Mouse (Mus musculus) lung, embryonic 14.5 days (tissue): ENCODE measurements at regions not wholly inside any gene's neighbourhood (a gene's known extent, or its start where the extent isn't known, plus 50 kb on each side); places are given as distances from the start of the nearest gene placed in this dataset.

Source experiments
- ATAC-seq: fragments of 200-750 bp; cut with Nextera tagmentation; 2 replicates; pipeline ENCODE4 v1.8.0; 2017; ENCODE audit warnings: mild to moderate bottlenecking, moderate TSS enrichment, moderate library complexity; ENCODE audit not compliant: insufficient read depth
- DNase-seq: peaks from one replicate; pipeline ENCODE4 v3.0.0-alpha.2; 2015
- H3K27ac ChIP-seq: fragments of 300-500 bp; sonication (generic); 2 replicates; pipeline ENCODE4 v1.5.1; 2014; ENCODE audit warnings: low read depth, mild to moderate bottlenecking, moderate library complexity
- H3K27me3 ChIP-seq: fragments of 300-500 bp; sonication (generic); 2 replicates; pipeline ENCODE4 v1.6.1; 2014; ENCODE audit warnings: low read length, control low read depth; ENCODE audit not compliant: insufficient read depth
- H3K36me3 ChIP-seq: fragments of 300-500 bp; sonication (generic); 2 replicates; pipeline ENCODE4 v1.6.1; 2014; ENCODE audit warnings: control low read depth; ENCODE audit not compliant: insufficient read depth
- H3K4me1 ChIP-seq: fragments of 300-500 bp; sonication (generic); 2 replicates; pipeline ENCODE4 v1.6.1; 2014; ENCODE audit warnings: antibody characterized with exemption, control low read depth; ENCODE audit not compliant: insufficient read depth
- H3K4me2 ChIP-seq: fragments of 300-500 bp; sonication (generic); 2 replicates; pipeline ENCODE4 v1.6.1; 2014; ENCODE audit warnings: mild to moderate bottlenecking
- H3K4me3 ChIP-seq: fragments of 300-500 bp; sonication (generic); 2 replicates; pipeline ENCODE4 v1.5.1; 2014; ENCODE audit warnings: low read depth, low read length
- H3K9ac ChIP-seq: fragments of 300-500 bp; sonication (generic); 2 replicates; pipeline ENCODE4 v1.6.1; 2014
- H3K9me3 ChIP-seq: fragments of 300-500 bp; sonication (generic); 2 replicates; pipeline ENCODE4 v1.6.1; 2016; ENCODE audit warnings: low read depth, low read length, control low read depth
- CTCF ChIP-seq: IDR thresholded peaks from 2 replicates; pipeline ENCODE4 v1.5.1; 2016; ENCODE audit warnings: antibody characterized with exemption, low read depth
- WGBS: fragments of 180-500 bp; shearing (Covaris S2); extraction: QIAGEN DNeasy Blood & Tissue Kit; methylation state at CpG from one replicate; pipeline ENCODE4 v1.1.7; 2014; 5-methylcytosine and 5-hydroxymethylcytosine counted together

GRCm38 (mm10) chr12:106468173-106468860 lies 458.3 kb downstream of the Vrk1 start:
- no peak for TF ChIP-seq CTCF
- no peaks in the 10 kb centered on the region for H3K27me3 ChIP-seq
- no peak for ATAC-seq
- H3K9me3 ChIP-seq = no peaks in the 10 kb centered on the region
- no peaks in the 10 kb centered on the region for H3K36me3 ChIP-seq
- no peak overlapping the region for H3K4me3 ChIP-seq
- no peak overlapping the region for H3K9ac ChIP-seq
- no peak overlapping the region for H3K27ac ChIP-seq
- WGBS = 57% methylated on average over 18 of the region's 18 CpGs
- no peak overlapping the region for H3K4me2 ChIP-seq
- H3K4me1 ChIP-seq = no peaks in the 10 kb centered on the region
- DNase-seq = no peak

GRCm38 (mm10) chr12:106474501-106475165 lies 464.6 kb downstream of the Vrk1 start:
- WGBS = 12% methylated on average over 24 of the region's 24 CpGs
- no peak overlapping the region for H3K4me2 ChIP-seq
- no peak for DNase-seq

GRCm38 (mm10) chr12:106475486-106476050 lies 465.5 kb downstream of the Vrk1 start:
- DNase-seq (no peak), ATAC-seq (no peak)
- no peaks in the 10 kb centered on the region for H3K36me3 ChIP-seq
- no peaks in the 10 kb centered on the region for H3K9me3 ChIP-seq
- no peak overlapping the region for H3K4me3 ChIP-seq
- H3K4me2 ChIP-seq = no peak overlapping the region
- TF ChIP-seq CTCF = no peak
- H3K4me1 ChIP-seq = no peaks in the 10 kb centered on the region
- peaks cover 46% of the 10 kb centered on the region for H3K27me3 ChIP-seq
- no peak overlapping the region for H3K9ac ChIP-seq
- H3K27ac ChIP-seq = no peak overlapping the region
- WGBS = 47% methylated on average over 8 of the region's 8 CpGs

More at GRCm38 (mm10) chr12:106474501-106475165, 464.6 kb downstream of the Vrk1 start:
- ATAC-seq = no peak
- no peak overlapping the region for H3K9ac ChIP-seq
- TF ChIP-seq CTCF = peak; percentile 21; the same call in 1 of the 2 replicates
- H3K9me3 ChIP-seq = no peaks in the 10 kb centered on the region
- no peaks in the 10 kb centered on the region for H3K4me1 ChIP-seq
- no peak overlapping the region for H3K27ac ChIP-seq
- no peaks in the 10 kb centered on the region for H3K36me3 ChIP-seq
- no peak overlapping the region for H3K4me3 ChIP-seq
- peaks cover 36% of the 10 kb centered on the region for H3K27me3 ChIP-seq

- Histone ChIP-seq H3K9ac (no peak overlapping the region), H3K27me3 (peaks cover 61% of the 10 kb centered on the region), H3K36me3 (no peaks in the 10 kb centered on the region), H3K4me3 (no peak overlapping the region), H3K4me1 (no peaks in the 10 kb centered on the region), H3K27ac (no peak overlapping the region), H3K4me2 (no peak overlapping the region), H3K9me3 (no peaks in the 10 kb centered on the region)
- TF ChIP-seq CTCF = no peak
- peak; percentile 39 for DNase-seq
- 25% methylated on average over 8 of the region's 8 CpGs for WGBS
- no peak for ATAC-seq
These were observed 467.1 kb downstream of the Vrk1 start for GRCm38 (mm10) chr12:106477040-106477665.

DNA sequence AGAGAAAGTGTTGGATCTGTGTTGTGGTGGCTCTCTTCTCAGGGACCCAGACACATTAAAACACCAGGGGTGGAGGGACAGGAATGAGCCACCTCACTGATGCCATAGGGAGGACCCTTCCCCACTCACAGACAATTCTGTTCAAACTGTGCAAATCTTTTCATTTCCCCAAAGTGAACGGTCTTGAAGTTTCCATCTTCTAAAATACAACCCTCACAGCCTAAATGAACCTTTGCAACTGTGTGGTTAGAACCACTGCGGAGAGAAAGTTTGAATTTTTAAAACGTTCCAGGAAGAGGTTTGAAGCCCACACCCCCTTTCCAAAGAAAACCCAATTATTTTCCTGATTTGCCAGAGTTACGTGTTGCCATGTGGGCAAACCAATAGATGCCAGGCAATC lies 467.7 kb downstream of the Vrk1 start:
- peaks cover 64% of the 10 kb centered on the region for H3K27me3 ChIP-seq
- 34% methylated on average over 4 of the region's 4 CpGs for WGBS
- ATAC-seq = no peak
- H3K9ac ChIP-seq = no peak overlapping the region
- no peak for TF ChIP-seq CTCF
- no peaks in the 10 kb centered on the region for H3K9me3 ChIP-seq
- H3K4me3 ChIP-seq = no peak overlapping the region
- no peaks in the 10 kb centered on the region for H3K36me3 ChIP-seq
- H3K27ac ChIP-seq = no peak overlapping the region
- H3K4me2 ChIP-seq = no peak overlapping the region
- DNase-seq = no peak
- no peaks in the 10 kb centered on the region; the same call in 1 of the 2 replicates for H3K4me1 ChIP-seq

- H3K9me3 ChIP-seq = no peaks in the 10 kb centered on the region
These were observed 468.4 kb downstream of the Vrk1 start for GRCm38 (mm10) chr12:106478381-106478781.

More at GRCm38 (mm10) chr12:106478381-106478781, 468.4 kb downstream of the Vrk1 start:
- Histone ChIP-seq H3K4me2 (no peak overlapping the region; the same call in 1 of the 2 replicates), H3K4me3 (no peak overlapping the region), H3K4me1 (no peaks in the 10 kb centered on the region; the same call in 1 of the 2 replicates), H3K9ac (no peak overlapping the region), H3K27me3 (peaks cover 64% of the 10 kb centered on the region), H3K36me3 (no peaks in the 10 kb centered on the region), H3K27ac (no peak overlapping the region)
- TF ChIP-seq CTCF = no peak
- DNase-seq = no peak
- under 1% methylated on average over 18 of the region's 18 CpGs for WGBS
- ATAC-seq = no peak
